Mouse (Mus musculus) lung, postnatal 0 days (tissue): Measurements from ENCODE around the gene Tnfaip8l1. TPM values are rescaled to one million over a fixed set of nuclear protein-coding genes. Genes with fewer than 3 reads are reported as not detected.

Experiments used
- ATAC-seq: fragments of 200-750 bp; cut with Nextera tagmentation; 2 replicates; pipeline ENCODE4 v1.8.0; 2017; ENCODE audit warnings: moderate library complexity
- DNase-seq: peaks from one replicate; pipeline ENCODE4 v3.0.0-alpha.2; 2016; ENCODE audit warnings: low spot score
- H3K27ac ChIP-seq: fragments of 300-500 bp; sonication (generic); 2 replicates; pipeline ENCODE4 v1.5.1; 2014; ENCODE audit warnings: antibody characterized with exemption, mild to moderate bottlenecking, low read length, mixed read lengths
- H3K27me3 ChIP-seq: fragments of 300-500 bp; sonication (generic); replicated peaks from 2 replicates; pipeline ENCODE4 v1.6.1; 2014; ENCODE audit warnings: low read length, mixed read lengths; ENCODE audit not compliant: insufficient read depth
- H3K36me3 ChIP-seq: fragments of 300-500 bp; sonication (generic); 2 replicates; pipeline ENCODE4 v1.6.1; 2014; ENCODE audit warnings: low read length, mixed read lengths; ENCODE audit not compliant: insufficient read depth
- H3K4me1 ChIP-seq: fragments of 300-500 bp; sonication (generic); 2 replicates; pipeline ENCODE4 v1.6.1; 2014; ENCODE audit warnings: antibody characterized with exemption, low read depth, low read length, mixed read lengths; ENCODE audit not compliant: insufficient read depth
- H3K4me2 ChIP-seq: fragments of 300-500 bp; sonication (generic); replicated peaks from 2 replicates; pipeline ENCODE4 v1.6.1; 2014; ENCODE audit warnings: low read depth, mild to moderate bottlenecking, low read length, moderate library complexity, mixed read lengths
- H3K4me3 ChIP-seq: fragments of 300-500 bp; sonication (generic); 2 replicates; pipeline ENCODE4 v1.5.1; 2014; ENCODE audit warnings: low read depth, low read length
- H3K9ac ChIP-seq: fragments of 300-500 bp; sonication (generic); replicated peaks from 2 replicates; pipeline ENCODE4 v1.6.1; 2014; ENCODE audit warnings: low read depth, mild to moderate bottlenecking
- H3K9me3 ChIP-seq: fragments of 300-500 bp; sonication (generic); 2 replicates; pipeline ENCODE4 v1.6.1; 2016; ENCODE audit warnings: low read length, mixed read lengths
- CTCF ChIP-seq: IDR thresholded peaks from 2 replicates; pipeline ENCODE4 v1.5.1; 2016; ENCODE audit warnings: antibody characterized with exemption, mild to moderate bottlenecking
- EP300 ChIP-seq: IDR thresholded peaks from 2 replicates; pipeline ENCODE4 v1.6.1; 2016; ENCODE audit warnings: antibody characterized with exemption, mild to moderate bottlenecking, control low read depth
- WGBS: fragments of 180-500 bp; shearing (Covaris S2); extraction: QIAGEN DNeasy Blood & Tissue Kit; methylation state at CpG from one replicate; pipeline ENCODE4 v1.1.7; 2014; 5-methylcytosine and 5-hydroxymethylcytosine counted together
- polyA plus RNA-seq: library from polyadenylated mRNA; unstranded; fragments of >200 nt; fragmentation: Nextera tagmentation; extraction: Ambion mirVana; gene quantifications from 2 replicates; pipeline ENCODE4 v1.2.1, GENCODE M21; 2015

The Tnfaip8l1 gene
- 4.7 and 5.6 TPM in 2 replicates for polyA plus RNA-seq

GRCm38 (mm10) chr17:56162231-56162774 is at the start of gene Tnfaip8l1:
Tnfaip8l1 (plus strand) TSS chr17:56162477.
- ATAC-seq = peak; percentile 99
- Histone ChIP-seq H3K4me3 (peak within 1 kb of the TSS; percentile 28), H3K27ac (no peak within 1 kb of the TSS), H3K27me3 (0 out of 2 replicates have a peak, but pooled peaks cover 2% of the 10 kb centered on the region), H3K36me3 (no peaks in the 10 kb centered on the region), H3K9ac (no peak within 1 kb of the TSS), H3K4me2 (peak within 1 kb of the TSS; percentile 54), H3K4me1 (peaks cover 10% of the 10 kb centered on the region; the same call in 1 of the 2 replicates), H3K9me3 (no peaks in the 10 kb centered on the region)
- peak; percentile 98 for DNase-seq
- WGBS = 1% methylated on average over 30 of the region's 30 CpGs
- no peak for TF ChIP-seq EP300
- no peak for TF ChIP-seq CTCF

DNA sequence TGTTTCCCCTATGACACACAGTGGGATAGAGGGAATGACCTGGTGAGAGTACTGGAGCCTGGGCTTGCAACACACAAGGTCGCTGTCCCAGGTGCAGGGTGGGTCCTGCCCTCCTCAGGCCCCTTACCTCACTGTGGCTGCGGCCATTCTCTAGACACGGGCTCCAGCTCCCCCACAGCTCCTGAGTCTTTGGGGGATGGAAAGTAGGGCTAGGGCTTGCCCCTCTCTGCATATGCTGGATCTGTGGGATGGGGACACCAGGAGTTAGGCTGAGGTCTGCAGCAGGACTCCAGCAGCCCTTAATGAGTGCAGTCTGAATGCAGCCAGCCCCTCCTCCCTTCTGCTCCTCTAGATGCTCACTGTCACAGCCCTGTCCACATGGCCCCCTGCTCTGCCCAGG is 49.5 kb upstream of the Tnfaip8l1 start:
- H3K4me1 ChIP-seq = no peaks in the 10 kb centered on the region
- no peak overlapping the region for H3K4me2 ChIP-seq
- H3K9me3 ChIP-seq = no peaks in the 10 kb centered on the region
- DNase-seq (no peak), ATAC-seq (no peak)
- no peak overlapping the region for H3K9ac ChIP-seq
- no peaks in the 10 kb centered on the region for H3K27me3 ChIP-seq
- H3K4me3 ChIP-seq = no peak overlapping the region
- WGBS = 80% methylated on average over 3 of the region's 3 CpGs
- TF ChIP-seq EP300 (no peak), CTCF (no peak)
- H3K36me3 ChIP-seq = no peaks in the 10 kb centered on the region; the same call in 1 of the 2 replicates
- H3K27ac ChIP-seq = no peak overlapping the region

GRCm38 (mm10) chr17:56116193-56116592 is 46.1 kb upstream of the Tnfaip8l1 start:
- DNase-seq (no peak), ATAC-seq (no peak)
- Histone ChIP-seq H3K9ac (no peak overlapping the region), H3K36me3 (no peaks in the 10 kb centered on the region; the same call in 1 of the 2 replicates), H3K4me3 (no peak overlapping the region), H3K27me3 (no peaks in the 10 kb centered on the region; the same call in 1 of the 2 replicates), H3K27ac (no peak overlapping the region), H3K4me1 (no peaks in the 10 kb centered on the region; the same call in 1 of the 2 replicates), H3K9me3 (no peaks in the 10 kb centered on the region), H3K4me2 (no peak overlapping the region)
- TF ChIP-seq EP300 (no peak), CTCF (no peak)
- WGBS = 73% methylated on average over 10 of the region's 10 CpGs

DNA sequence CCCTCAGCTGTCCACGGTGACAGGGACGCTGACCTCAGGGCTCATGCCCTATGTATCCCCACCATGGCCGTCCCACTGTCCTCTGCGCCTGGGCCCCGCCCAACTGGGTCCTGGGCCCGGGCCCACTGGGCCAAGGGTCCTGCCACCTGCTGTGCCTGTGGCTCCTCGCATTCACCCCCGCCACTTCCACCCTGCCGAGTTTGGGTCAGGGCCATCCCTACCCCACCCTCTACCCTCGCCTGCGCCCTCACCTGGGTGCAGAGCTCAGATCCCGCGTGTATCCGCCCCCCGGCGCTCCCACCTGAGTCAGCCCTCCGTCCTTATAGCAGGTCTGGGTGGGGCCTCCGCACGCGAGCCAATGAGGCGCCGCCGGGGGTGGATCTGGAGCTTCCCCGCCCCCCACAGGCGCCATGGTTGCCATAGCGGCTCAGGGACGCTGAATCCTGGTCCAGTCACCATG is 45.0 kb upstream of the Tnfaip8l1 start, which contains the start of gene Plin5:
TSS of gene Plin5 (minus strand) at position 346 of the 460 bp plus-strand sequence.
- no peak within 1 kb of the TSS for H3K9ac ChIP-seq
- H3K36me3 ChIP-seq = no peaks in the 10 kb centered on the region; the same call in 1 of the 2 replicates
- 5% methylated on average over 24 of the region's 27 CpGs for WGBS
- H3K4me3 ChIP-seq = peak within 1 kb of the TSS; percentile 14; the same call in 1 of the 2 replicates
- H3K27ac ChIP-seq = no peak within 1 kb of the TSS
- peak within 1 kb of the TSS; percentile 52 for H3K4me2 ChIP-seq
- H3K9me3 ChIP-seq = peaks cover 1% of the 10 kb centered on the region; the same call in 1 of the 2 replicates
- DNase-seq = peak; percentile 55
- TF ChIP-seq CTCF (no peak), EP300 (no peak)
- no peaks in the 10 kb centered on the region; the same call in 1 of the 2 replicates for H3K4me1 ChIP-seq
- ATAC-seq = peak; percentile 72
- no peaks in the 10 kb centered on the region; the same call in 1 of the 2 replicates for H3K27me3 ChIP-seq

DNA sequence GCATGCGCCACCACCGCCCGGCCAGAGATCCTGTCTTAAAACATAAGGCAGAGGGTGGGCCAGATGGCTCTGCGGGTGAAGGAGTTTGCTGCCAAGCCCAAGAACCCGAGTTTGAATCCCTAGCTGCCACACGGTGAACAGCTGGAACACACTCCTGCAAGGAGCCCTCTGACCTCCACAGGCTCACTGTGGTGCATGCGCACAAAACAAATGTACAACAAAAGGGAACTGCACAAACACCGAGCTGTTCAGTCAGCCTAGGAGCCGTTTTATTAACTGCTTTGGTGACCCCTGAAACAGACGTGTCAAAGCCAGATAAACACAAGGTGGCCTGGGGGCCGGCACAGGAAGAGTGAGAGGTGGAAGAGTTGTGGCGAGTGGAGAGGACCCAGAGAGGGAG is 42.8 kb upstream of the Tnfaip8l1 start:
- ATAC-seq (no peak), DNase-seq (no peak)
- no peak for TF ChIP-seq CTCF
- TF ChIP-seq EP300 = no peak
- no peak overlapping the region for H3K9ac ChIP-seq
- H3K27ac ChIP-seq = no peak overlapping the region
- peak overlapping the region; percentile 16 for H3K4me3 ChIP-seq
- no peaks in the 10 kb centered on the region; the same call in 1 of the 2 replicates for H3K4me1 ChIP-seq
- H3K27me3 ChIP-seq = peaks cover 7% of the 10 kb centered on the region
- H3K4me2 ChIP-seq = peak overlapping the region; percentile 47
- H3K36me3 ChIP-seq = no peaks in the 10 kb centered on the region
- WGBS = 33% methylated on average over 12 of the region's 12 CpGs
- peaks cover 6% of the 10 kb centered on the region; the same call in 1 of the 2 replicates for H3K9me3 ChIP-seq

DNA sequence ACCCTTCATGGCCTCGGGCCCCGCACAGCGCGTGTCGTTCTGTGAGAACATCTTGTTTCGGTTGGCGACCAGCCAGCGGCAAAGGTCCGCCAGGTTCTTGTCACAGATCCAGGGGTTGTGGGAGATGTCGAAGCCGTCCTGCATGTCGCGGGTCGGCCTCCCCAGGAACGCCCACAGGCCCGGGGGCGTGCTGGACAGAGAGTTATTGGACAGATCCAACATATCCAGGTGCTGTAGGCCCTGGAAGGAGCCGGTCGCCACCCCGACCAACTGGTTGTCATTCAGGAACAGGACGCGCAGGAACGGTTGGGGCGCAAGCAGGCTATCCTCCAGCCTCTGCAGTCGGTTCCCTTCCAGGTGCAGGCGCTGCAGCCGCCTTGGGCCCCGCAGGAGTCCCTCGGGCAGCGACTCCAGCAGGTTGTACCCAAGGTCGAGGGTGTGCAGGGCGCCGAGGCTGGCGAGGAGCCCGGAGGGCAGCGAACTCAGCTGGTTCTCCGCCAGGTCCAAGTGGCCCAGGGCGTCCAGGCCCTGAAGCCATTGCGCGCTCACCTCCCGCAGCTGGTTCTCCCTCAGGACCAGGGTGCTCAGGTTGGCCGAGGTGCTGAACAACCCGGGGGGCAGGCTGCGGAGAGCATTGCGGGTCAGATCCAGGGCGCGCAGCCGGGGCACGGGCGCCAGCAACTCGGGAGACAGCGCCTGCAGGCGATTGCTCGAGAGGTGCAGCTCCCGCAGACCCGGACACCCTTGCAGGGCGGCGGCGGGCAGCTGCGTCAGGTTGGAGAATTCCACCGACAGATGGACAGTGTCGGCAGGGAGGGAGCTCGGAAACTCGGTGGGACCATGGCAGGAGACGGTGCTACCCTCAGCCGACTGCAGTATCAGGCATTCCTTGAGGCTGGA is 42.0 kb upstream of the Tnfaip8l1 start:
- Histone ChIP-seq H3K4me2 (peak overlapping the region; percentile 47), H3K4me1 (no peaks in the 10 kb centered on the region; the same call in 1 of the 2 replicates), H3K27ac (no peak overlapping the region), H3K36me3 (no peaks in the 10 kb centered on the region), H3K27me3 (peaks cover 7% of the 10 kb centered on the region), H3K9ac (no peak overlapping the region), H3K9me3 (peaks cover 6% of the 10 kb centered on the region; the same call in 1 of the 2 replicates), H3K4me3 (peak overlapping the region; percentile 16)
- DNase-seq (no peak), ATAC-seq (0 out of 2 replicates have a peak, but pooled peaks have one; percentile 11)
- WGBS = 4% methylated on average over 66 of the region's 66 CpGs
- TF ChIP-seq CTCF = no peak
- TF ChIP-seq EP300 = no peak
